11 mouse cellular contexts compared by ENCODE assay signal in the genomic region with DNA sequence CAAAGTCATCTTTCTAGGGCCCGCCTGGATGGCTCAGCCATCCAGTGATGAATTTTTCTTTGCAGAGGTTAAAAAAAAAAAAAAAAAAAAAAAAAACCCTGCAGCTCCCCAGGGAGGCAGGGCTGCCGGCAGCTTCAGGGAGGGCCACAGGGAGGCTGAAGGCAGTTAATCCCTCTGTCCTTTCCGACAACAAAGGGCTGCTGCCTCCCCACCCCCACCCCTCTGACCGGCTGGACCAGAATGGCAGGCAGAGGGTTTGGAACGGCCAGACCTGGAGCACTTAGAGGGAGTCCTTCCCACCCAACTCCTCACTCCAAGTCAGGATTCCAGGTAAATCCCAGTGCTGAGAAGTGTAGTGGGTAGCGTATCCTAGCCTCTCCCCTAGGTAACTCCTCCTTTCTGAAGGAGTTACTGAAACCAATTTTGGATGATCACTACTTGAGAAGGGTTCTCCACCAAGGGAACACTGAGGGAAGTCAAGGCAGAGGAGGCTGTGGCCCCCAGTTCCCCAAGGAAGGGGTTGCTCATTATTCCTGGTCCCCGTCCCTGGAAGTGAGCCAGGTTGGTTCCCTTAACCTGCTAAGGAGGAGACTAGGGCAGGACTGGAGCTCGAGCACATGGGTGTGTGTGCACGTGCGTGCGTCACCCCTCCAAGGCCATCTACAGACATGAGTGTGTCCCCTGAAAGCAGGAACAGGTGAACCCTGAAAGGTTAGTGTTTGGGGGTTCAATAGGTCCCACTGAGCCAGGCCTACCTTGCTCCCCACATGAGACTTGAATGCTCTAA. TPM values are rescaled to one million over a fixed set of nuclear protein-coding genes. Genes with fewer than 3 reads are reported as not detected.
DNase-seq lines count a peak whose midpoint lies in the region; ATAC-seq lines count a peak whose summit lies in the region.
"Had no signal": no experiment of that assay in that cellular context is flagged by ENCODE, and none has a peak within 500 bp of the region (broad histone marks: within the 10 kb centered on the region; RNA-seq: fewer than 3 reads in every experiment).

No protein-coding gene starts in this region.

- H3K9ac ChIP-seq in kidney, embryonic 16.5 days (replicated peaks; ENCODE audit: low read length), result peak overlapping the region; percentile 26; the same call in 1 of the 2 replicates
- H3K9ac ChIP-seq in embryonic facial prominence, embryonic 13.5 days, result 0 out of 2 replicates have a peak overlapping the region, but pooled peaks have one; percentile 16
- H3K9ac ChIP-seq in limb, embryonic 11.5 days (ENCODE audit: low read length), result no peak overlapping the region
- no peak overlapping the region for H3K9ac ChIP-seq in stomach, embryonic 14.5 days (replicated peaks; ENCODE audit: low read depth, low read length)

- H3K4me2 ChIP-seq in kidney, embryonic 16.5 days (replicated peaks; ENCODE audit: low read depth, low read length), result peak overlapping the region; percentile 33
- H3K4me2 ChIP-seq in embryonic facial prominence, embryonic 13.5 days, result no peak overlapping the region
- peak overlapping the region; percentile 11; the same call in 1 of the 2 replicates for H3K4me2 ChIP-seq in limb, embryonic 11.5 days (ENCODE audit: low read depth, severe bottlenecking)
- H3K4me2 ChIP-seq in stomach, embryonic 14.5 days (replicated peaks; ENCODE audit: low read depth, low read length), result 0 out of 2 replicates have a peak overlapping the region, but pooled peaks have one; percentile 10

- ATAC-seq in kidney, embryonic 16.5 days (ENCODE audit: low FRiP score, low TSS enrichment), result peak; percentile 46
- ATAC-seq in embryonic facial prominence, embryonic 13.5 days (ENCODE audit: insufficient number of reproducible peaks, insufficient read depth, low FRiP score, low TSS enrichment, low read depth), result no peak; the same call in 1 of the 2 replicates
- ATAC-seq in limb, embryonic 11.5 days (ENCODE audit: insufficient number of reproducible peaks, low FRiP score, low TSS enrichment, low read depth), result no peak
- ATAC-seq in stomach, embryonic 14.5 days (ENCODE audit: insufficient number of reproducible peaks, insufficient read depth, low FRiP score, low read depth), result 0 out of 2 replicates have a peak, but pooled peaks have one; percentile 54
- ATAC-seq: inflammation-experienced regulatory T-cells, adult 6 months had no signal

- peaks cover 16% of the 10 kb centered on the region for H3K4me1 ChIP-seq in kidney, embryonic 16.5 days (ENCODE audit: insufficient read depth, low read length)
- peaks cover 13% of the 10 kb centered on the region for H3K4me1 ChIP-seq in embryonic facial prominence, embryonic 13.5 days
- peaks cover 10% of the 10 kb centered on the region for H3K4me1 ChIP-seq in limb, embryonic 11.5 days (ENCODE audit: control insufficient read depth, insufficient read depth, low read length)
- peaks cover 11% of the 10 kb centered on the region; the same call in 1 of the 2 replicates for H3K4me1 ChIP-seq in stomach, embryonic 14.5 days (ENCODE audit: control insufficient read depth, insufficient read depth, low read length)

- peaks cover 4% of the 10 kb centered on the region; the same call in 1 of the 2 replicates for H3K27me3 ChIP-seq in kidney, embryonic 16.5 days (ENCODE audit: insufficient read depth, low read length)
- 0 out of 2 replicates have a peak, but pooled peaks cover 7% of the 10 kb centered on the region for H3K27me3 ChIP-seq in embryonic facial prominence, embryonic 13.5 days
- H3K27me3 ChIP-seq in limb, embryonic 11.5 days (ENCODE audit: control insufficient read depth, insufficient read depth, low read length), result no peaks in the 10 kb centered on the region
- H3K27me3 ChIP-seq in stomach, embryonic 14.5 days (ENCODE audit: control insufficient read depth, insufficient read depth, low read length), result no peaks in the 10 kb centered on the region

- peak overlapping the region; percentile 58; the same call in 1 of the 2 replicates for H3K27ac ChIP-seq in kidney, embryonic 16.5 days (ENCODE audit: low read length)
- H3K27ac ChIP-seq in embryonic facial prominence, embryonic 13.5 days, result no peak overlapping the region; the same call in 1 of the 2 replicates
- H3K27ac ChIP-seq in limb, embryonic 11.5 days (replicated peaks; ENCODE audit: low read depth, low read length), result no peak overlapping the region
- no peak overlapping the region for H3K27ac ChIP-seq in stomach, embryonic 14.5 days (ENCODE audit: low read length)

- DNase-seq in kidney, adult 9 months, result no peak
- no peak for DNase-seq in limb, embryonic 11.5 days (ENCODE audit: low spot score)
- no peak for DNase-seq in thymus, postnatal 36 days
- DNase-seq in layer of hippocampus, adult 8-10 months (ENCODE audit: low spot score in 2 of 2), result no peak
- DNase-seq in left cerebral cortex, adult 18-20 months (ENCODE audit: low spot score in 2 of 2), result no peak
- DNase-seq: right cerebral cortex, postnatal 14 days had no signal

- no peaks in the 10 kb centered on the region; the same call in 1 of the 2 replicates for H3K9me3 ChIP-seq in kidney, embryonic 16.5 days (ENCODE audit: low read length)
- no peaks in the 10 kb centered on the region for H3K9me3 ChIP-seq in embryonic facial prominence, embryonic 13.5 days
- H3K9me3 ChIP-seq in limb, embryonic 11.5 days (ENCODE audit: control insufficient read depth, low read length), result no peaks in the 10 kb centered on the region
- H3K9me3 ChIP-seq in stomach, embryonic 14.5 days (ENCODE audit: control insufficient read depth, low read depth, low read length), result no peaks in the 10 kb centered on the region

- no peak overlapping the region for H3K4me3 ChIP-seq in kidney, embryonic 16.5 days (ENCODE audit: low read length)
- H3K4me3 ChIP-seq in embryonic facial prominence, embryonic 13.5 days, result no peak overlapping the region
- no peak overlapping the region for H3K4me3 ChIP-seq in limb, embryonic 11.5 days (ENCODE audit: low read depth, low read length)
- no peak overlapping the region for H3K4me3 ChIP-seq in stomach, embryonic 14.5 days (ENCODE audit: low read depth, low read length)

- 40% methylated on average over 11 of the region's 11 CpGs for WGBS in kidney, embryonic 16.5 days
- WGBS in embryonic facial prominence, embryonic 13.5 days, result 32% methylated on average over 11 of the region's 11 CpGs
- WGBS in limb, embryonic 11.5 days, result 32% methylated on average over 11 of the region's 11 CpGs
- 35% methylated on average over 11 of the region's 11 CpGs for WGBS in stomach, embryonic 14.5 days

- no peaks in the 10 kb centered on the region for H3K36me3 ChIP-seq in kidney, embryonic 16.5 days (ENCODE audit: insufficient read depth, low read length)
- H3K36me3 ChIP-seq in embryonic facial prominence, embryonic 13.5 days, result no peaks in the 10 kb centered on the region
- no peaks in the 10 kb centered on the region for H3K36me3 ChIP-seq in limb, embryonic 11.5 days (ENCODE audit: control insufficient read depth, insufficient read depth, low read length)
- H3K36me3 ChIP-seq in stomach, embryonic 14.5 days (ENCODE audit: control insufficient read depth, insufficient read depth, low read length), result no peaks in the 10 kb centered on the region

RNA-seq across cellular contexts. Expression of a gene that starts 10.2 kb away (rescaled TPM):
- 5.3 and 6.8 TPM in 2 replicates for polyA plus RNA-seq in kidney, embryonic 16.5 days (2015; fragmentation: Nextera tagmentation; extraction: Ambion mirVana)
- 6.3 and 6.6 TPM in 2 replicates for polyA plus RNA-seq in embryonic facial prominence, embryonic 13.5 days (2015; fragmentation: Nextera tagmentation; extraction: Ambion mirVana)
- polyA plus RNA-seq in limb, embryonic 11.5 days (2014; fragmentation: Nextera tagmentation; extraction: Ambion mirVana), result 7.2 and 7.3 TPM in 2 replicates
- 8.9 and 10.2 TPM in 2 replicates for polyA plus RNA-seq in stomach, embryonic 14.5 days (2014; fragmentation: Nextera tagmentation; extraction: Ambion mirVana)
- 10 to 100 TPM; 56.3 to 67.6 (median 63.0) TPM for total RNA-seq in layer of hippocampus, adult 8-10 months (2022)
- 10 to 100 TPM; 75.6 to 77.6 TPM for total RNA-seq in left cerebral cortex, adult 18-20 months (2021)

RNA-seq across cellular contexts. Expression of a gene that starts 20.7 kb away (rescaled TPM):
- 0.80 and 0.81 TPM in 2 replicates for polyA plus RNA-seq in kidney, embryonic 16.5 days (2015; fragmentation: Nextera tagmentation; extraction: Ambion mirVana)
- 0.44 and 0.69 TPM in 2 replicates for polyA plus RNA-seq in embryonic facial prominence, embryonic 13.5 days (2015; fragmentation: Nextera tagmentation; extraction: Ambion mirVana)
- polyA plus RNA-seq in limb, embryonic 11.5 days (2014; fragmentation: Nextera tagmentation; extraction: Ambion mirVana), result 0.09 and 0.32 TPM in 2 replicates
- 0.69 and 0.72 TPM in 2 replicates for polyA plus RNA-seq in stomach, embryonic 14.5 days (2014; fragmentation: Nextera tagmentation; extraction: Ambion mirVana)
- total RNA-seq in layer of hippocampus, adult 8-10 months (2022), result 1 to 10 TPM; 5.6 to 8.5 (median 7.1) TPM
- 1 to 10 TPM; 7.9 to 9.0 TPM for total RNA-seq in left cerebral cortex, adult 18-20 months (2021)
- total RNA-seq: MEL had no signal
- polyA plus RNA-seq: inflammation-experienced regulatory T-cells, adult 6 months had no signal

RNA-seq across cellular contexts. Expression of a gene that starts 48.8 kb away (rescaled TPM):
- 11.8 and 12.2 TPM in 2 replicates for polyA plus RNA-seq in kidney, embryonic 16.5 days (2015; fragmentation: Nextera tagmentation; extraction: Ambion mirVana)
- polyA plus RNA-seq in embryonic facial prominence, embryonic 13.5 days (2015; fragmentation: Nextera tagmentation; extraction: Ambion mirVana), result 8.0 and 9.1 TPM in 2 replicates
- 1.4 and 1.8 TPM in 2 replicates for polyA plus RNA-seq in limb, embryonic 11.5 days (2014; fragmentation: Nextera tagmentation; extraction: Ambion mirVana)
- 6.5 and 8.7 TPM in 2 replicates for polyA plus RNA-seq in stomach, embryonic 14.5 days (2014; fragmentation: Nextera tagmentation; extraction: Ambion mirVana)
- total RNA-seq in layer of hippocampus, adult 8-10 months (2022), result 100 to 1,000 TPM; 162 to 181 (median 170) TPM
- 100 to 1,000 TPM; 259 to 273 TPM for total RNA-seq in left cerebral cortex, adult 18-20 months (2021)
- total RNA-seq: MEL had no signal
- polyA plus RNA-seq: inflammation-experienced regulatory T-cells, adult 6 months had no signal

Comparison
In these comparisons a context has a peak if more than half of its experiments do, and no peak if none do; other contexts are left out.
1. ATAC-seq: peak in kidney, embryonic 16.5 days (single experiment) and stomach, embryonic 14.5 days (single experiment); none in embryonic facial prominence, embryonic 13.5 days (single experiment) and limb, embryonic 11.5 days (single experiment).
2. H3K9ac ChIP-seq: peak in kidney, embryonic 16.5 days (single experiment) and embryonic facial prominence, embryonic 13.5 days (single experiment); none in limb, embryonic 11.5 days (single experiment) and stomach, embryonic 14.5 days (single experiment).